Mouse (Mus musculus): Measurements from ENCODE around the gene Eif2b4. TPM values are rescaled to one million over a fixed set of nuclear protein-coding genes. Genes with fewer than 3 reads are reported as not detected.
A peak's percentile ranks its signal among the peaks of the same experiment; 100 is the strongest.
"Not testable (repeated sequence)": the region's sequence is repeated elsewhere in the genome, so short reads cannot be mapped to it uniquely, and the experiment has no call there.

Eif2b4 gene
- polyA plus RNA-seq, 1 experiment: 87.1 TPM

GRCm38 (mm10) chr5:31221304-31221945 lies 28.2 kb upstream of the Eif2b4 start:
- WGBS: 12% methylated on average over 11 of the region's 11 CpGs
- peak in 1 of 2 experiments; percentile 24 for DNase-seq
- peak overlapping the region; percentile 67; the same call in 1 of the 2 replicates for H3K27ac ChIP-seq (ENCODE audit: insufficient read depth, low read length)
- no peaks in the 10 kb centered on the region for H3K27me3 ChIP-seq (ENCODE audit: control insufficient read depth, insufficient read depth, low read length)
- H3K4me3 ChIP-seq (replicated peaks; ENCODE audit: insufficient read depth, low read depth, low read length): peak overlapping the region; percentile 90
- H3K4me1 ChIP-seq (ENCODE audit: control insufficient read depth, insufficient read depth, low read length): peaks cover 2% of the 10 kb centered on the region; the same call in 1 of the 2 replicates
- TF ChIP-seq CTCF (IDR thresholded peaks at IDR 0.05; ENCODE audit: borderline replicate concordance, insufficient read depth, low read depth, low read length) (no peak), POLR2A (IDR thresholded peaks at IDR 0.05; ENCODE audit: borderline replicate concordance, insufficient read depth, low read length) (no peak)

- WGBS: under 1% methylated on average over 70 of the region's 70 CpGs
- no peaks in the 10 kb centered on the region for H3K27me3 ChIP-seq (ENCODE audit: control insufficient read depth, insufficient read depth, low read length)
Observed at GRCm38 (mm10) chr5:31220448-31221303, 27.4 kb upstream of the Eif2b4 start, which contains the start of gene Ppm1g. Gene Ppm1g (minus strand): TSS chr5:31220687.

GRCm38 (mm10) chr5:31219911-31220447 lies 26.7 kb upstream of the Eif2b4 start:
- H3K4me1 ChIP-seq (ENCODE audit: control insufficient read depth, insufficient read depth, low read length): peaks cover 2% of the 10 kb centered on the region; the same call in 1 of the 2 replicates
- TF ChIP-seq CTCF (IDR thresholded peaks at IDR 0.05; ENCODE audit: borderline replicate concordance, insufficient read depth, low read depth, low read length): no peak
- no peak for TF ChIP-seq POLR2A (IDR thresholded peaks at IDR 0.05; ENCODE audit: borderline replicate concordance, insufficient read depth, low read length)
- DNase-seq: no peak
- H3K4me3 ChIP-seq (replicated peaks; ENCODE audit: insufficient read depth, low read depth, low read length): peak overlapping the region; percentile 76
- peak overlapping the region; percentile 35; the same call in 1 of the 2 replicates for H3K27ac ChIP-seq (ENCODE audit: insufficient read depth, low read length)
- under 1% methylated on average over 40 of the region's 40 CpGs for WGBS
- no peaks in the 10 kb centered on the region for H3K27me3 ChIP-seq (ENCODE audit: control insufficient read depth, insufficient read depth, low read length)

More at GRCm38 (mm10) chr5:31220448-31221303, 27.4 kb upstream of the Eif2b4 start, which contains the start of gene Ppm1g:
- H3K4me3 ChIP-seq (replicated peaks; ENCODE audit: insufficient read depth, low read depth, low read length): peak within 1 kb of the TSS; percentile 90
- peaks cover 2% of the 10 kb centered on the region; the same call in 1 of the 2 replicates for H3K4me1 ChIP-seq (ENCODE audit: control insufficient read depth, insufficient read depth, low read length)
- peak within 1 kb of the TSS; percentile 67 for H3K27ac ChIP-seq (ENCODE audit: insufficient read depth, low read length)
- peak; percentile 95 to 96 for DNase-seq
- TF ChIP-seq POLR2A (IDR thresholded peaks at IDR 0.05; ENCODE audit: borderline replicate concordance, insufficient read depth, low read length) (peak; percentile 98), CTCF (IDR thresholded peaks at IDR 0.05; ENCODE audit: borderline replicate concordance, insufficient read depth, low read depth, low read length) (no peak)

GRCm38 (mm10) chr5:31219474-31219873 lies 26.2 kb upstream of the Eif2b4 start:
- 2% methylated on average over 11 of the region's 11 CpGs for WGBS
- H3K27ac ChIP-seq (ENCODE audit: insufficient read depth, low read length): no peak overlapping the region
- TF ChIP-seq POLR2A (IDR thresholded peaks at IDR 0.05; ENCODE audit: borderline replicate concordance, insufficient read depth, low read length): no peak
- TF ChIP-seq CTCF (IDR thresholded peaks at IDR 0.05; ENCODE audit: borderline replicate concordance, insufficient read depth, low read depth, low read length): no peak

GRCm38 (mm10) chr5:31219070-31219469 lies 25.8 kb upstream of the Eif2b4 start:
- H3K27me3 ChIP-seq (ENCODE audit: control insufficient read depth, insufficient read depth, low read length): no peaks in the 10 kb centered on the region
- peaks cover 2% of the 10 kb centered on the region; the same call in 1 of the 2 replicates for H3K4me1 ChIP-seq (ENCODE audit: control insufficient read depth, insufficient read depth, low read length)
- WGBS: 2% methylated on average over 2 of the region's 2 CpGs
- no peak overlapping the region for H3K27ac ChIP-seq (ENCODE audit: insufficient read depth, low read length)
- TF ChIP-seq POLR2A (IDR thresholded peaks at IDR 0.05; ENCODE audit: borderline replicate concordance, insufficient read depth, low read length): no peak
- TF ChIP-seq CTCF (IDR thresholded peaks at IDR 0.05; ENCODE audit: borderline replicate concordance, insufficient read depth, low read depth, low read length): no peak
- H3K4me3 ChIP-seq (replicated peaks; ENCODE audit: insufficient read depth, low read depth, low read length): peak overlapping the region; percentile 6
- DNase-seq: no peak

More at GRCm38 (mm10) chr5:31219474-31219873, 26.2 kb upstream of the Eif2b4 start:
- no peak for DNase-seq
- Histone ChIP-seq H3K4me3 (replicated peaks; ENCODE audit: insufficient read depth, low read depth, low read length) (peak overlapping the region; percentile 76), H3K4me1 (ENCODE audit: control insufficient read depth, insufficient read depth, low read length) (peaks cover 2% of the 10 kb centered on the region; the same call in 1 of the 2 replicates), H3K27me3 (ENCODE audit: control insufficient read depth, insufficient read depth, low read length) (no peaks in the 10 kb centered on the region)

- Histone ChIP-seq H3K27me3 (ENCODE audit: control insufficient read depth, insufficient read depth, low read length) (no peaks in the 10 kb centered on the region), H3K27ac (ENCODE audit: insufficient read depth, low read length) (no peak overlapping the region), H3K4me1 (ENCODE audit: control insufficient read depth, insufficient read depth, low read length) (peaks cover 2% of the 10 kb centered on the region; the same call in 1 of the 2 replicates), H3K4me3 (replicated peaks; ENCODE audit: insufficient read depth, low read depth, low read length) (no peak overlapping the region)
- DNase-seq: no peak
- TF ChIP-seq POLR2A (IDR thresholded peaks at IDR 0.05; ENCODE audit: borderline replicate concordance, insufficient read depth, low read length): no peak
- no peak for TF ChIP-seq CTCF (IDR thresholded peaks at IDR 0.05; ENCODE audit: borderline replicate concordance, insufficient read depth, low read depth, low read length)
- 54% methylated on average over 7 of the region's 7 CpGs for WGBS
Observed at GRCm38 (mm10) chr5:31218294-31218693, 25.1 kb upstream of the Eif2b4 start.

GRCm38 (mm10) chr5:31216554-31216953 lies 23.3 kb upstream of the Eif2b4 start:
- not testable (repeated sequence) for H3K27ac ChIP-seq (ENCODE audit: insufficient read depth, low read length); H3K27me3 ChIP-seq (ENCODE audit: control insufficient read depth, insufficient read depth, low read length); H3K4me3 ChIP-seq (replicated peaks; ENCODE audit: insufficient read depth, low read depth, low read length); DNase-seq; H3K4me1 ChIP-seq (ENCODE audit: control insufficient read depth, insufficient read depth, low read length)
- 90% methylated on average over 6 of the region's 6 CpGs for whole genome bisulfite sequencing

All from cerebellum, adult 2 months (tissue).